Mouse (Mus musculus): Measurements from ENCODE around the gene Slc37a4. TPM values are rescaled to one million over a fixed set of nuclear protein-coding genes. Genes with fewer than 3 reads are reported as not detected.
A peak's percentile ranks its signal among the peaks of the same experiment; 100 is the strongest.
"Not testable (repeated sequence)": the region's sequence is repeated elsewhere in the genome, so short reads cannot be mapped to it uniquely, and the experiment has no call there.

The Slc37a4 gene
- 20.0 and 29.9 TPM in 2 replicates for total RNA-seq (2021)
- long read RNA-seq, experiment 1, transcript Slc37a4-207 (9 exons, 2,128 nt) = minor isoform, 5 of 41 reads
- long read RNA-seq, experiment 1, transcript Slc37a4-203 (9 exons, 2,344 nt) = major isoform, 10 of 41 reads
- long read RNA-seq, experiment 1, transcript Slc37a4-201 (8 exons, 2,086 nt) = minor isoform, 8 of 41 reads
- long read RNA-seq, experiment 1, partial matches to known transcripts = 0 of 41 reads
- long read RNA-seq, experiment 1, other reads (novel, unspliced or antisense) = 18 of 41 reads
- long read RNA-seq, experiment 2, transcript Slc37a4-201 (8 exons, 2,086 nt) = major isoform, 20 of 38 reads
- long read RNA-seq, experiment 2, partial matches to known transcripts = 3 of 38 reads
- long read RNA-seq, experiment 2, other reads (novel, unspliced or antisense) = 11 of 38 reads

- peak; percentile 99 for DNase-seq
Measured at GRCm38 (mm10) chr9:44396684-44397411, at the start of gene Slc37a4. TSS of gene Slc37a4 (plus strand) at chr9:44396852.

DNA sequence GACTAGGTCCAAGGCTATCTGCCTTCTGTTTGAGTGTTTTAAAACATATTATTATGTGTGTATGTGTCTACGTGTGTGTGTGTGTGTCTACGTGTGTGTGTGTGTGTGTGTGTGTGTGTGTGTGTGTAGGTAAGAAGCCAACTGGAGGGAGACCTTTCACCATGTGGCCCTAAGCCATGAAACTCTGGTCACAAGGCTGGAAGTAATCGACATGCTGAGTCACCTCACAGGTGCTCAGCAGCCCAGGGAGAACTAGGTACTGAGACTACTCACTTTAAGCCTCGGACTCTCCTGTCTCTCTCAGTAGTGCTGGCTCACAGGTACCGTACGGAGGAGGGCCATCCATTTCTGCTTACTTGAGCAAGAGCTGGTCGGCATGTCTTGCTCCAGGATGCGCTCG, 49.5 kb upstream of the Slc37a4 start:
- no peak for DNase-seq

GRCm38 (mm10) chr9:44347621-44348020, 49.0 kb upstream of the Slc37a4 start:
- no peak for DNase-seq

DNA sequence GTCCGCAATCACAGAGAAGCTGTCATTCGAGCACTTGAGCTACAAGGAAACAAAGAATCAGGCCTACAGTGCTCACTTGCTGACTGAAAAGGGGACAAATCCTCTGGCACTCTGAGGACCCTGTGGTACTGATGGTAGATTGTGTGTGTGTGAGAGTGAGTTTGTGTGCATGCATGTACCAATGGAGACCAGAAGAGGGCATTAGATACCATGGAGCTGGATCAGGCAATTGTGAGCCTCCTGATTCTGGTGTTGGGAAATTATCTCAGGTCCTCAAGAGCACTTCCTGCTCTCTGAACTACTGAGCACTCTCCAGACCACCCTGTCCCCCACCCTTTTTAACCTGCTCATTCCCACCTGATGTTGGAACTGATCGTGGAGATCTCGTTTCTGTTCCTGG, 48.1 kb upstream of the Slc37a4 start:
- DNase-seq = no peak

GRCm38 (mm10) chr9:44351396-44351795, 45.3 kb upstream of the Slc37a4 start:
- DNase-seq = no peak

DNA sequence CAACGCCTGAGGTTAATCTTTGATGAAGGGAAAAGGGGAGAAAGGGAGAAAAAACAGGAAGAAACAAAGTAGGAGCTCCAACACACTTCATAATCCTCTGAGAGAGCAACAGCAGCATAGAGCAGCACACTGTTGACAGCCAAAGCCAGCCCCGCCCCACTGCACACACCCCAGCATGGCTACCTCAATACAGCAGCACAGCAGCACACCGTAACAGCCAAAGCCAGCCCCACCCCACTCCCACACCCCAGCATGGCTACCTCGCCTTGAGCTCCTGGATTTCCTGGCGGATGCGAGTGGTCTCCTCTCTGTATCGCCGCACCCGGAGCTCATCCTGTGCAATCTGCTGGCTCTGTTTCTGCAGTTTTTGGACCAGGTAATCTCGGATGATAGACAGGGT, 44.3 kb upstream of the Slc37a4 start:
- DNase-seq = no peak

DNA sequence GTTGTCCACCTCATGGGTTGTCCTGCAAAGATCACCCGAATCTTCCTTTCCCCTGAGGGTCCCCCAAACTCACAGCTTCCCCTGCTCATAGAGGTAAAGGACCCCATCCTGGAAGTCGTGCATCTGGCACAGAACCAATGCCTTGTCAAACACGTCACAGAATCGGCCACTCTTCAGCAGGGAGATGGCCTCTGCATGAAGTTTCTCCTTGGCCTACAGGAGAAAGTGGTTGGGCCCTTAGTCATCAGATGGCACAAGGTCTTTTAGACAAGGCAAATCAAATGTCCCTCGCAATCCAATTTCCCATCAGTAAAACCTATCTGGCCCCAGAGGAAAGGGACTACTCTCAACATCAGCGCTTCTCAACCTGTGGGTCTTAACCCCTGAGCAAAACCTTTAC, 43.5 kb upstream of the Slc37a4 start:
- peak; percentile 59 for DNase-seq

- DNase-seq = peak; percentile 42
Measured at GRCm38 (mm10) chr9:44357207-44357606, 39.4 kb upstream of the Slc37a4 start.

DNA sequence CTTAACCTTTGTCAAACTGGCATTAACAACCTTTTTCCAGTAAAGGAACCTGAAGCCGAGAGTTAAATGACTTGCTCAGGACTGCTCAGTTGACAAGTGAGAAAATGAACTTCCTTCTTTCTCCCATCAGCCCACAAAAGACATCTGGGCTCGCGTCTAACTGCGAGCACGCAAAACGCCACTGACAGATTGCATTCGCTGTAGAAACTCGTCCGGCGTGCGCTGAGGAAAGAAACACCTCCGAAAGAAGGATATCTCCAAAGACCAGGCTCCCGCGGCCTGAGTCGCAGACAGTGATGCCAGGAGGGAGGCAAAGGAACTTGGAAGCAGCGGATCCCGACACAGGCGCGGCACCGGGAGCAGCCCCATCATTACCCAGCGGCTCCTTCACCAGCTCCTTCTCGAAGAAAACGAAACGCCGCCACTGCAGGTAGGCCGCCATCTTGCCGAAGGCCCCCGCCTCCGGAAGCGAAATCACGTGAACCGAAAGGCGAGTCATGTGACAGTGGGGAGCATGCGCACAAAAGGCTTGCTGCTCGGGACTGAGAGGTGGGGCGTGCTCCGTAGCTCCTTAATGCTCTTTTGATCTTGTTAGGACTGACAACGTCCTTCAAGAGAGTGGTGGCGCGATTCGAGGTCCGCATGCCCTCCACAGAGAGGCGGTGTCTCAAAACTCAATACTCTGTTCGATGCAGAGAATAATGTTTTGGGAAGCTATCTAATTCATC, 35.3 kb upstream of the Slc37a4 start, which contains the start of gene Vps11:
Gene Vps11 (minus strand): TSS at position 481 of the 728 bp plus-strand sequence.
- peak; percentile 97 for DNase-seq

DNA sequence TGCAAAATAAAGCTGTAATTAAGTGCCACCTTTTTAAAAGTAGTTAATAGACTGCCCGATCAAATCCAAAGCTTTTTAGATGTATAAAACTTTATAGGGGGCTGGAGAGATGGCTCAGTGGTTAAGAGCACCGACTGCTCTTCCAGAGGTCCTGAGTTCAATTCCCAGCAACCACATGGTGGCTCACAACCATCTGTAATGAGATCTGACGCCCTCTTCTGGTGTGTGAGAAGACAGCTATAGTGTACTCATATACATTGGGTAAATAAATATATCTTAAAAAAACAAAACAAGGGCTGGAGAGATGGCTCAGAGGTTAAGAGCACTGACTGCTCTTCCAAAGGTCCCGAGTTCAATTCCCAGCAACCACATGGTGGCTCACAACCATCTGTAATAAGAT, 34.7 kb upstream of the Slc37a4 start:
- not testable (repeated sequence) for DNase-seq

DNA sequence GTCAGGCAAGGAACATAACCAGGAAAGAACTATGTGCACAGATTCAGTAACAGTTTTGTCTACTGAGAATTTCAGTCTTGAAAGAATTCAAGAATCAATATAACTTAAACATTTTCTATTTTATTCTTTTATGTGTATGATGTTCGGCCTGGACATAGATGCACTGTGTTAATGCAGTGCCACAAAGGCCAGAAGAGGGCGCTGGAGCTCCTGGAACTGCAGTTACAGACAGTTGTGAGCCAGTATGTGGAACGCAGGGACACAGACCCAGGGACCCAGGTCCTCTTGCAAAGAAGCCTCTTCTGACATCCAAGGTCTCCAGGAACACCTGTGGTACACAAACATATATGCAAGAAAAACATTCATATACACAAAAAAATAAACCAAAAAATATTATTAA, 32.2 kb upstream of the Slc37a4 start:
- peak; percentile 56 for DNase-seq

- DNase-seq = no peak
Measured at GRCm38 (mm10) chr9:44373386-44373785, 23.3 kb upstream of the Slc37a4 start.

- DNase-seq = no peak
Measured at GRCm38 (mm10) chr9:44376141-44376540, 20.5 kb upstream of the Slc37a4 start.

- DNase-seq = not testable (repeated sequence)
Measured at GRCm38 (mm10) chr9:44377335-44377734, 19.3 kb upstream of the Slc37a4 start.

DNA sequence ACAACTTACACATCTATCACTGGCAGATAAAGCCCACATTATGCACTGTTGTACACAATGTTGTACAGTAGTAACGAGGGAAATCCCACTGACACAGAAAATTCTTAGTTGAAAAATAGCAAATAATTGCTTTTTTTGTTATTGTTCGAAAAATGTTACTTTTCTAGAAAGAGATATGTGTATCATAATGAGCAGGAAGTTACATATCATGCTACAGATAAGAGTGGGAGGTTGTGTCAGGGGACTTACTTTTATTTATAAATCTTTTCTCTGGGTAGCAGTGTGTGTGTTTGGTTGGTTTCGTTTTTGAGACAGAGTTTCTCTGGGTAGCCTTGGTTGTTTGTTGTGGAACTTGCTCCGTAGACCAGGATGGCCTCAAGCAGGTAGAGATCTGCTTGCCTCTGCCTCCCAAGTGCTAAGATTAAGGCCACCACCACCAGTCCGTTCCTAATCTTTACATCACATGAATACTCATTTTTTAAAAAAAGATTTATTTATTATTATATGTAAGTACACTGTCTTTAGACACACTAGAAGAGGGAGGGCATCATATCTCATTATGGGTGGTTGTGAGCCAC, 18.4 kb upstream of the Slc37a4 start:
- DNase-seq = no peak

GRCm38 (mm10) chr9:44379054-44379834, 17.4 kb upstream of the Slc37a4 start, which contains the start of gene Hyou1:
TSS of gene Hyou1 (plus strand) at chr9:44379490.
- peak; percentile 100 for DNase-seq

DNA sequence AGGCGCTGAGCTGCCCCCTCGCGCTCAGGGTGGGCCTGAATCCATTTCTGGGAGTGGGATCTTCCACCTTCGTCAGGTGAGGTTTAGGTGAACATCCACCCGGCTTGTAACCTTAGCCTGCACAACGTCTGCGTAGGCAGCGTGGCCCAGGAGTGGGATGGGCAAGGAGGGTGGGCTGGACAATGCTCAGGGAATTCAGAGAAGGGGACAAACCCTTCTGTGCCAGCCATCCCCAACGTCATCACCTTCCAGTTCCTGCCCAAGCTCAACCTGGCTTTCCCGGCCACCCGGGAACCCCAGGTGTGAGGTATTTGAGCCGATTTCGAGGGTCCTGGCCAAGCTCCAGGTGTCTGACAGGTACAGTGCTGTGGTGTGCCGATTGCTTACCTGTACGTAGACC, 16.8 kb upstream of the Slc37a4 start:
- no peak for DNase-seq

GRCm38 (mm10) chr9:44384596-44384995, 12.1 kb upstream of the Slc37a4 start:
- no peak for DNase-seq

DNA sequence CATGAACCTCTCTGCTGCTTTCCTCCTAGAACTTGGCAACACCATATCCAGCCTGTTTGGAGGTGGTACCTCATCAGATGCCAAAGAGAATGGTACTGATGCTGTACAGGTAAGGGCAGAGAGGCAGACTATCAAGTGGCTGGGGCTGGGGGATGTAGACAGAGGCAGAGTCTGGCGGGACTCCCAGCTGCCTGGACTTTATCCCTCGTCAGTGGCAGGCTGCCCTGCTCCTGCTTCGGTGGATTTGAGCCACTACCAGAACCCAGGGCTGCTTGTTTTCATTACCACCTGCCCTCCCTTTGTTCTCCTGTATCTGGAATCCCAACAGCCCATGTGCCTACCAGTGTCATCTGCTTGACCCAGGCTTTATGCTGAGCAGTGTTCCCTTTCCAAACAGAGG, 9.4 kb upstream of the Slc37a4 start:
- DNase-seq = no peak

GRCm38 (mm10) chr9:44389273-44389672, 7.4 kb upstream of the Slc37a4 start:
- DNase-seq = peak; percentile 70

DNA sequence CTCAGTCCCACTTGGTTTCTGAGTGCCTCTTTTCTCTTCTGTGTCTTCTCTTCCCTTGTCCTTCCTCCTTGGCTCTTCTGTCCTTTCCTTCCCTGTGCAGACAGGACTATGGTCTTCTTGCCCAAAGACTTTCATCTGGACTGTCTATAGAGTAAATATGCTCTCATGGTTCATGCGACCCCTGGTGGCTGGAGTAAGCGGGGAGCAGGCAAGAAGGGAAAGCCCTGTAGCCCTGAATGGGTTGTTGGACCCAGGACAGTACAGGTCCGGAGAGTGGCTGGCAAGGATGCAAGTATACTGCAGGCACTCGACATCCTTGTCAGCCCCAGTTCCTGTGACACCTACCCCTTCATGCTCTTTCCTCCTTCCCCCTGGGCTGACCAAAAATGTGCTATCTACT, 5.2 kb upstream of the Slc37a4 start:
- DNase-seq = peak; percentile 88

GRCm38 (mm10) chr9:44398087-44398486, 1.4 kb downstream of the Slc37a4 start:
- DNase-seq = no peak

Data from adrenal gland, postnatal 14 days (tissue).